Mouse (Mus musculus) CH12.LX (cell line): ENCODE data around the gene Shbg. TPM values are rescaled to one million over a fixed set of nuclear protein-coding genes. Genes with fewer than 3 reads are reported as not detected.

Experiments
- DNase-seq: peaks from one replicate; pipeline ENCODE4 v3.0.0-alpha.2; 2013; ENCODE audit errors: extremely low read depth
- H3K27ac ChIP-seq: 2 replicates; pipeline ENCODE4 v1.5.1; 2012; ENCODE audit warnings: low read depth, mild to moderate bottlenecking, control low read depth, moderate library complexity; ENCODE audit not compliant: insufficient read depth
- H3K27me3 ChIP-seq: replicated peaks from 2 replicates; pipeline ENCODE3; 2012; ENCODE audit warnings: inconsistent platforms
- H3K36me3 ChIP-seq, 2 experiments: replicated peaks in 1 of 2; 2 replicates each; pipeline versions ENCODE3 to v1.6.1; 2012; ENCODE audit warnings: inconsistent platforms in 1 of 2, low read length in 1 of 2, mild to moderate bottlenecking in 1 of 2, mixed read lengths in 1 of 2, moderate library complexity in 1 of 2; ENCODE audit not compliant: control insufficient read depth in 1 of 2, insufficient read depth in 1 of 2
- H3K4me1 ChIP-seq, 2 experiments: 2 replicates each; pipeline ENCODE4 v1.6.1; 2012; ENCODE audit warnings: inconsistent platforms in 1 of 2, moderate library complexity in 1 of 2; ENCODE audit not compliant: insufficient read depth in 2 of 2, control insufficient read depth in 1 of 2
- H3K4me2 ChIP-seq: 2 replicates; pipeline ENCODE4 v1.6.1; 2012; ENCODE audit warnings: low read depth, mild to moderate bottlenecking, control low read depth; ENCODE audit not compliant: poor library complexity, insufficient read depth, severe bottlenecking
- H3K4me3 ChIP-seq, 3 experiments: fragments of 150-350 bp in 1 of 3; sonication (generic) in 1 of 3; replicated peaks in 1 of 3; 2 replicates each; pipeline versions ENCODE3 to v1.5.1; 2011 to 2012; ENCODE audit warnings: low read depth in 2 of 3, low read length in 2 of 3, mild to moderate bottlenecking in 2 of 3, moderate library complexity in 2 of 3, control low read depth in 1 of 3, improper control_type of control experiment in 1 of 3, inconsistent platforms in 1 of 3, mixed read lengths in 1 of 3; ENCODE audit not compliant: poor library complexity in 1 of 3
- H3K79me2 ChIP-seq: replicated peaks from 2 replicates; pipeline ENCODE4 v1.6.1; 2012; ENCODE audit warnings: mild to moderate bottlenecking, moderate library complexity; ENCODE audit not compliant: control insufficient read depth, poor library complexity, insufficient read depth, severe bottlenecking; ENCODE audit errors: extremely low read depth
- H3K9ac ChIP-seq: 2 replicates; pipeline ENCODE4 v1.6.1; 2012; ENCODE audit warnings: low read depth, mild to moderate bottlenecking, control low read depth, moderate library complexity; ENCODE audit not compliant: insufficient read depth
- H3K9me3 ChIP-seq: replicated peaks from 2 replicates; pipeline ENCODE3; 2012; ENCODE audit warnings: low read length, inconsistent platforms, mixed read lengths
- BHLHE40 ChIP-seq: IDR thresholded peaks from 2 replicates; pipeline ENCODE4 v1.6.1; 2011; ENCODE audit warnings: mild to moderate bottlenecking, low read depth, low read length, improper control_type of control experiment
- E2F4 ChIP-seq: IDR thresholded peaks from 2 replicates; pipeline ENCODE4 v1.6.1; 2011; ENCODE audit warnings: low read depth, low read length, improper control_type of control experiment; ENCODE audit not compliant: insufficient replicate concordance
- EP300 ChIP-seq: IDR thresholded peaks from 2 replicates; pipeline ENCODE4 v1.6.1; 2011; ENCODE audit warnings: low read length, improper control_type of control experiment
- ETS1 ChIP-seq: conservative IDR thresholded peaks from 2 replicates; pipeline ENCODE4 v1.6.1; 2012; ENCODE audit warnings: low read depth, mild to moderate bottlenecking, inconsistent platforms, low read length, improper control_type of control experiment, moderate library complexity
- GABPA ChIP-seq: IDR thresholded peaks from 2 replicates; pipeline ENCODE4 v1.6.1; 2012; ENCODE audit warnings: low read depth, low read length, improper control_type of control experiment, inconsistent platforms; ENCODE audit not compliant: insufficient replicate concordance
- IRF4 ChIP-seq: IDR thresholded peaks from 2 replicates; pipeline ENCODE4 v1.6.1; 2014; ENCODE audit warnings: low read depth, mild to moderate bottlenecking, inconsistent platforms, low read length, improper control_type of control experiment
- JUN ChIP-seq: IDR thresholded peaks from 2 replicates; pipeline ENCODE4 v1.6.1; 2011; ENCODE audit warnings: low read depth, mild to moderate bottlenecking, low read length, improper control_type of control experiment, moderate library complexity; ENCODE audit not compliant: insufficient read depth
- JUND ChIP-seq: conservative IDR thresholded peaks from 2 replicates; pipeline ENCODE4 v1.6.1; 2011; ENCODE audit warnings: low read depth, low read length, improper control_type of control experiment
- KAT2A ChIP-seq: IDR thresholded peaks from 2 replicates; pipeline ENCODE4 v1.6.1; 2012; ENCODE audit warnings: low read length, improper control_type of control experiment, inconsistent platforms; ENCODE audit not compliant: insufficient replicate concordance
- MAFK ChIP-seq: IDR thresholded peaks from 2 replicates; pipeline ENCODE4 v1.6.1; 2011; ENCODE audit warnings: low read length, improper control_type of control experiment; ENCODE audit not compliant: insufficient replicate concordance
- MAZ ChIP-seq: IDR thresholded peaks from 2 replicates; pipeline ENCODE4 v1.6.1; 2012; ENCODE audit warnings: low read depth, mild to moderate bottlenecking, inconsistent platforms, low read length, improper control_type of control experiment, moderate library complexity
- MXI1 ChIP-seq: IDR thresholded peaks from 2 replicates; pipeline ENCODE4 v1.6.1; 2011; ENCODE audit warnings: mild to moderate bottlenecking, low read depth, low read length, improper control_type of control experiment
- MYC ChIP-seq: IDR thresholded peaks from 2 replicates; pipeline ENCODE4 v1.6.1; 2011; ENCODE audit warnings: low read depth, mild to moderate bottlenecking, improper control_type of control experiment, low read length
- NELFE ChIP-seq: IDR thresholded peaks from 2 replicates; pipeline ENCODE4 v1.6.1; 2011; ENCODE audit warnings: low read depth, low read length, improper control_type of control experiment
- NRF1 ChIP-seq: IDR thresholded peaks from 2 replicates; pipeline ENCODE4 v1.6.1; 2014; ENCODE audit warnings: low read depth, mild to moderate bottlenecking, inconsistent platforms, low read length, improper control_type of control experiment, moderate library complexity
- PAX5 ChIP-seq: IDR thresholded peaks from 2 replicates; pipeline ENCODE4 v1.6.1; 2012; ENCODE audit warnings: low read length, inconsistent platforms, mixed read lengths
- POLR2A ChIP-seq: IDR thresholded peaks from 2 replicates; pipeline ENCODE4 v1.6.1; 2011; ENCODE audit warnings: low read depth, mild to moderate bottlenecking, improper control_type of control experiment, low read length
- RAD21 ChIP-seq: IDR thresholded peaks from 2 replicates; pipeline ENCODE4 v1.6.1; 2011; ENCODE audit warnings: low read depth, mild to moderate bottlenecking, low read length, improper control_type of control experiment, moderate library complexity
- RCOR1 ChIP-seq: conservative IDR thresholded peaks from 2 replicates; pipeline ENCODE4 v1.6.1; 2012; ENCODE audit warnings: low read depth, mild to moderate bottlenecking, inconsistent platforms, low read length, improper control_type of control experiment
- SIN3A ChIP-seq: IDR thresholded peaks from 2 replicates; pipeline ENCODE4 v1.6.1; 2012; ENCODE audit warnings: low read length, improper control_type of control experiment, inconsistent platforms
- SMC3 ChIP-seq: IDR thresholded peaks from 2 replicates; pipeline ENCODE4 v1.6.1; 2011; ENCODE audit warnings: low read depth, low read length, improper control_type of control experiment
- TBP ChIP-seq: conservative IDR thresholded peaks from 2 replicates; pipeline ENCODE4 v1.6.1; 2011; ENCODE audit warnings: low read depth, low read length, improper control_type of control experiment
- USF1 ChIP-seq: IDR thresholded peaks from 2 replicates; pipeline ENCODE4 v1.6.1; 2014; ENCODE audit warnings: low read depth, mild to moderate bottlenecking, inconsistent platforms, low read length, improper control_type of control experiment
- USF2 ChIP-seq: conservative IDR thresholded peaks from 2 replicates; pipeline ENCODE4 v1.6.1; 2011; ENCODE audit warnings: low read depth, low read length, improper control_type of control experiment
- ZC3H11A ChIP-seq: IDR thresholded peaks from 2 replicates; pipeline ENCODE4 v1.6.1; 2012; ENCODE audit warnings: low read depth, mild to moderate bottlenecking, inconsistent platforms, low read length, improper control_type of control experiment
- ZKSCAN1 ChIP-seq: IDR thresholded peaks from 2 replicates; pipeline ENCODE4 v1.6.1; 2012; ENCODE audit warnings: low read depth, inconsistent platforms, low read length, improper control_type of control experiment, borderline replicate concordance
- ZMIZ1 ChIP-seq: IDR thresholded peaks from 2 replicates; pipeline ENCODE4 v1.6.1; 2012; ENCODE audit warnings: low read depth, mild to moderate bottlenecking, inconsistent platforms, low read length, improper control_type of control experiment
- ZNF384 ChIP-seq: IDR thresholded peaks from 2 replicates; pipeline ENCODE4 v1.6.1; 2012; ENCODE audit warnings: low read depth, low read length, improper control_type of control experiment, inconsistent platforms
- dilution Hi-C: fragments of 300-500 bp; cut with MboI; formaldehyde crosslinking; loops from 2 replicates; pipeline ENCODE4 v1.14.3; 2020; ENCODE audit warnings: low sequenced_read_pairs; ENCODE audit not compliant: extremely low pct_unique_long_range_greater_than_20kb, extremely low pct_ligation_motif_present
- in situ Hi-C: fragments of 300-500 bp; cut with MboI; formaldehyde crosslinking; loops from 3 replicates; pipeline ENCODE4 v1.14.3; 2019; ENCODE audit warnings: low sequenced_read_pairs, low pct_ligation_motif_present, low pct_unique_long_range_greater_than_20kb, mixed read lengths
- polyA plus RNA-seq: library from polyadenylated mRNA; unstranded; fragments of >175 nt; gene quantifications from 2 replicates; pipeline ENCODE4 v1.2.1, GENCODE M21; 2012; ENCODE audit warnings: low read depth; ENCODE audit not compliant: insufficient read length
- total RNA-seq, 2 experiments: library from RNA; depleted of rRNA; stranded (reverse); fragments of 300-350 nt in 1 of 2; fragments of >200 nt in 1 of 2; gene quantifications; 2 replicates each; pipeline ENCODE4 v1.2.3; 2012 to 2014

Shbg gene
- total and polyA plus RNA-seq, 3 experiments, result not detected

DNA sequence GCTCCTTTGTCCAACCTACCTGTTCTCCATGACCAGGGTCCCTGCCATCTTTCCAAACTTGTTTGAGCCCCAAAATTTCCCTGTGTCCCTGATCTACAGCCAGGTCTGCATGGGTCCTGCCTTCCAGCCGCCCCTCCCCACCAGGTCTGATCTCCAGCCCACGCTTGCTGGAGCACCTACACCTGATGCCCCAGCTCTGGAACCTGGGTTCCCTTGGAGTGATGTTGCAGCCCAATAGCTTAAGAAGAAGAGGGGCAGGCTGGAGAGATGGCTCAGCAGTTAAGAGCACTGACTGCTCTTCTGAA lies 11.3 kb downstream of the Shbg start:
- Histone ChIP-seq H3K36me3 (no peaks in the 10 kb centered on the region), H3K27ac (no peak overlapping the region), H3K9ac (peak overlapping the region; percentile 49), H3K79me2 (no peaks in the 10 kb centered on the region), H3K27me3 (peaks cover 85% of the 10 kb centered on the region), H3K4me2 (peak overlapping the region; percentile 93), H3K4me1 (peaks cover 9% of the 10 kb centered on the region in 2 experiments), H3K9me3 (no peaks in the 10 kb centered on the region), H3K4me3 (peak overlapping the region; percentile 31 to 50 (median 39))
- dilution Hi-C loops (no loop called here), in situ Hi-C loops (no loop called here)
- no peak for DNase-seq
- TF ChIP-seq ZMIZ1, result no peak
- TF ChIP-seq ZNF384, result no peak
- no peak for TF ChIP-seq USF2
- no peak for TF ChIP-seq JUND
- TF ChIP-seq MYC, result no peak
- no peak for TF ChIP-seq MAZ
- TF ChIP-seq MXI1, result no peak
- TF ChIP-seq GABPA, result no peak
- TF ChIP-seq ETS1, result no peak
- TF ChIP-seq ZC3H11A, result no peak
- no peak for TF ChIP-seq KAT2A
- no peak for TF ChIP-seq RAD21
- no peak for TF ChIP-seq EP300
- TF ChIP-seq SMC3, result no peak
- TF ChIP-seq MAFK, result no peak
- no peak for TF ChIP-seq PAX5
- TF ChIP-seq JUN, result no peak
- no peak for TF ChIP-seq ZKSCAN1
- TF ChIP-seq IRF4, result no peak
- no peak for TF ChIP-seq USF1

DNA sequence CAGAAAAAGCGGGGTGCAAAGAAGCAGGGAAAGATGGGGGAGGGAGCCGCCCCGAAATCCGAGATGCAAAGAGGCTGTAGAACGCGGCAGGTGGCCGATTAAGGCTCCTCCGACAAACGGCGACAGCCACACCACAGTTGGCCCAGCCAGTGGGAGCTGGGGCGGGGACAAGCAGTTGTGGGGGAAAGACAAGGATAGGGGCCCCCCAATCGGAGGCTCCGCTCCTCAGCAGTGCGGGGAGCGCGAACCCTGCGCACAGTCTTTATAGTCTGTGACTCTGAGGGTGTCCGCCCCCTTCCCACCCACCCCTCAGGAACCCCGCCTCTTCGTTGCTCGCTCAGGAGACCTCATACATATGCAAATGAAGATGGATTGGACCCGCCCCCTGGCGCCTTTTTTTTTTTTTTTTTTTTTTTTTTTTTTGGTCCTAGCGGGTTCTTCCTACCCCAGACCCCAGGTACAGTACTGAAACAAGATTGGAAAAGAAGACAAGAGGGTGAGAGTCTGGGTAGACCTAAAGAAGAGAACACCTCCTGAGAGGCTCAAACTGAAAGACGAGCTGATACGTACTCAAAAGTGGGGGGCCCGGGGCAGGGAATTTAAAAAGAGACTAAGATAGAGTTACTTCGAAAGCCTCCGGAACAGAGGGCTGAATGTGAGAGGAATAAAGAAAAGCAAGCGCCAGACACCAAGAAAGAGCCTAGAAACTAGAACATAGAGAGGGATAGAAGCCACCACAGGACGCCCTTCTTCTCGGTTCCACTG lies 11.8 kb downstream of the Shbg start, which contains the start of gene Atp1b2:
Gene Atp1b2 (minus strand): TSS at position 217 of the 765 bp plus-strand sequence.
- Histone ChIP-seq H3K36me3 (no peaks in the 10 kb centered on the region), H3K9ac (peak within 1 kb of the TSS; percentile 49), H3K9me3 (no peaks in the 10 kb centered on the region), H3K79me2 (no peaks in the 10 kb centered on the region), H3K4me3 (peak within 1 kb of the TSS; percentile 34 to 51 (median 50)), H3K4me2 (peak within 1 kb of the TSS; percentile 93), H3K27ac (no peak within 1 kb of the TSS), H3K4me1 (peaks cover 9% of the 10 kb centered on the region in 2 experiments), H3K27me3 (peaks cover 84% of the 10 kb centered on the region)
- peak; percentile 63 for DNase-seq
- dilution Hi-C loops, result no loop called here
- TF ChIP-seq NRF1 (peak; percentile 25; the same call in 1 of the 2 replicates), POLR2A (peak; percentile 79), NELFE (peak; percentile 52; the same call in 1 of the 2 replicates), ZNF384 (peak; percentile 99), JUND (no peak), E2F4 (0 out of 2 replicates have a peak, but pooled peaks have one; percentile 58), TBP (0 out of 2 replicates have a peak, but pooled peaks have one; percentile 52), RCOR1 (no peak), BHLHE40 (peak; percentile 67), PAX5 (no peak), SIN3A (peak; percentile 43; the same call in 1 of the 2 replicates)
- in situ Hi-C loops, result no loop called here
